Mouse (Mus musculus) small intestine, adult 2 months (tissue): ENCODE data around the gene Prss34. TPM values are rescaled to one million over a fixed set of nuclear protein-coding genes. Genes with fewer than 3 reads are reported as not detected.
A peak's percentile ranks its signal among the peaks of the same experiment; 100 is the strongest.

Experiments used
- H3K27ac ChIP-seq: fragments of 200-500 bp; 2 replicates; pipeline ENCODE4 v1.5.1; 2012; ENCODE audit warnings: low read depth, low read length, control low read depth, inconsistent platforms; ENCODE audit not compliant: insufficient read depth
- H3K27me3 ChIP-seq: fragments of 200-500 bp; 2 replicates; pipeline ENCODE4 v1.6.1; 2012; ENCODE audit warnings: mild to moderate bottlenecking, moderate library complexity, low read length, inconsistent platforms; ENCODE audit not compliant: control insufficient read depth, insufficient read depth
- H3K36me3 ChIP-seq: fragments of 200-500 bp; 2 replicates; pipeline ENCODE4 v1.6.1; 2012; ENCODE audit warnings: mild to moderate bottlenecking, low read length, control low read depth, inconsistent platforms; ENCODE audit not compliant: control insufficient read depth, insufficient read depth
- H3K4me1 ChIP-seq: fragments of 200-500 bp; 2 replicates; pipeline ENCODE4 v1.6.1; 2012; ENCODE audit warnings: low read length, inconsistent platforms, mixed read lengths; ENCODE audit not compliant: control insufficient read depth, insufficient read depth, insufficient read length
- H3K4me3 ChIP-seq: fragments of 200-500 bp; 2 replicates; pipeline ENCODE4 v1.5.1; 2012; ENCODE audit warnings: low read depth, mild to moderate bottlenecking, control low read depth, inconsistent platforms, low read length, moderate library complexity
- CTCF ChIP-seq: fragments of 200-500 bp; IDR thresholded peaks from 2 replicates; pipeline ENCODE4 v1.5.1; 2012; ENCODE audit warnings: low read depth, mild to moderate bottlenecking, control low read depth, inconsistent platforms, low read length, moderate library complexity, mixed read lengths; ENCODE audit not compliant: insufficient replicate concordance, insufficient read length; ENCODE audit errors: extremely low read depth
- POLR2A ChIP-seq: fragments of 200-500 bp; IDR thresholded peaks from 2 replicates; pipeline ENCODE4 v1.6.1; 2012; ENCODE audit warnings: low read depth, mild to moderate bottlenecking, control low read depth, inconsistent platforms, low read length, moderate library complexity
- WGBS: fragments of 180-500 bp; shearing (Covaris S2); methylation state at CpG from one replicate; pipeline ENCODE4 v1.1.7; 2018; 5-methylcytosine and 5-hydroxymethylcytosine counted together
- polyA plus RNA-seq: library from polyadenylated mRNA; depleted of rRNA; stranded (reverse); fragments of >200 nt; gene quantifications from 2 replicates; pipeline ENCODE4 v1.2.3, GENCODE M21; 2012

Prss34 gene
- polyA plus RNA-seq, 1 experiment = not detected

DNA sequence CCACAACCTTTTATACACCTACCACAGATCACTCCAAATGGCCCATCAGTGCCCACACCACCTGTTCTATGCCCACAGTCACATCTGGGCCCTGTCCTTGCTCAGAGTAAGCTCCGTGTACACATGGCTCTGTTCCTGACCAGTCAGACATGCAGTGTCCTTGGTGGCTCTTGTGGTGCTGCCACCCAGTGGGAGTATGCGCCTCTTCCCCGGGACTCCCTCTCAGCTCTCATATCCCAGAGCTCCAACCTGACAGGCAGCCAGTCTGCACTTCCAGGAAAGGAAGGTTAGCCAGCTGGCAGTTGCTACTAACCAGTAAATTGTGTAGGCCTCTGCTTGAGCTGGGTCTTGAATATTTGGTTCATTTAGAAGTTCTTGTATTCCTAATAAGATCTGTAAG lies 33.7 kb upstream of the Prss34 start:
- peaks cover 70% of the 10 kb centered on the region for H3K36me3 ChIP-seq
- H3K4me3 ChIP-seq = no peak overlapping the region
- 53% methylated on average over 3 of the region's 3 CpGs for WGBS
- no peak overlapping the region for H3K27ac ChIP-seq
- no peaks in the 10 kb centered on the region for H3K27me3 ChIP-seq
- H3K4me1 ChIP-seq = peaks cover under 1% of the 10 kb centered on the region; the same call in 1 of the 2 replicates
- TF ChIP-seq CTCF (peak; percentile 33; the same call in 1 of the 2 replicates), POLR2A (no peak)

GRCm38 (mm10) chr17:25270795-25271335 lies 27.3 kb upstream of the Prss34 start:
- Histone ChIP-seq H3K27ac (no peak overlapping the region), H3K36me3 (peaks cover 30% of the 10 kb centered on the region), H3K27me3 (no peaks in the 10 kb centered on the region), H3K4me3 (no peak overlapping the region), H3K4me1 (peaks cover 21% of the 10 kb centered on the region; the same call in 1 of the 2 replicates)
- 49% methylated on average over 2 of the region's 2 CpGs for WGBS
- TF ChIP-seq POLR2A (no peak), CTCF (no peak)

GRCm38 (mm10) chr17:25272326-25272725 lies 25.9 kb upstream of the Prss34 start:
- peak overlapping the region; percentile 88 for H3K4me3 ChIP-seq
- H3K4me1 ChIP-seq = peaks cover 21% of the 10 kb centered on the region; the same call in 1 of the 2 replicates
- WGBS = under 1% methylated on average over 10 of the region's 10 CpGs
- no peak for TF ChIP-seq POLR2A
- no peak for TF ChIP-seq CTCF
- peaks cover 16% of the 10 kb centered on the region for H3K36me3 ChIP-seq
- H3K27ac ChIP-seq = peak overlapping the region; percentile 99
- no peaks in the 10 kb centered on the region for H3K27me3 ChIP-seq

GRCm38 (mm10) chr17:25272951-25273705 lies 25.1 kb upstream of the Prss34 start:
- H3K4me3 ChIP-seq = peak overlapping the region; percentile 88
- H3K4me1 ChIP-seq = peaks cover 21% of the 10 kb centered on the region; the same call in 1 of the 2 replicates
- peak overlapping the region; percentile 99 for H3K27ac ChIP-seq
- H3K27me3 ChIP-seq = no peaks in the 10 kb centered on the region
- under 1% methylated on average over 91 of the region's 92 CpGs for WGBS
- no peak; the same call in none of the 2 replicates for TF ChIP-seq POLR2A
- TF ChIP-seq CTCF = no peak
- H3K36me3 ChIP-seq = peaks cover 9% of the 10 kb centered on the region

- Histone ChIP-seq H3K4me1 (peaks cover 21% of the 10 kb centered on the region; the same call in 1 of the 2 replicates), H3K27me3 (no peaks in the 10 kb centered on the region), H3K4me3 (peak overlapping the region; percentile 88), H3K27ac (peak overlapping the region; percentile 99), H3K36me3 (peaks cover 1% of the 10 kb centered on the region)
- WGBS = 1% methylated on average over 45 of the region's 45 CpGs
- TF ChIP-seq POLR2A (peak; percentile 55; the same call in 1 of the 2 replicates), CTCF (peak; percentile 85)
Measured at GRCm38 (mm10) chr17:25273706-25274501, 24.3 kb upstream of the Prss34 start.

- H3K36me3 ChIP-seq = no peaks in the 10 kb centered on the region
- peaks cover 17% of the 10 kb centered on the region; the same call in 1 of the 2 replicates for H3K4me1 ChIP-seq
- 79% methylated on average over 9 of the region's 9 CpGs for WGBS
- TF ChIP-seq POLR2A = no peak
- no peak for TF ChIP-seq CTCF
- peak within 1 kb of the TSS; percentile 99 for H3K27ac ChIP-seq
- peak within 1 kb of the TSS; percentile 88 for H3K4me3 ChIP-seq
- H3K27me3 ChIP-seq = no peaks in the 10 kb centered on the region
Measured at GRCm38 (mm10) chr17:25274571-25275346, 23.4 kb upstream of the Prss34 start, which contains the start of gene Ube2i. Gene Ube2i (minus strand): TSS chr17:25274622.
